Mouse (Mus musculus): Measurements from ENCODE around the gene Serpinc1.
"Not testable (repeated sequence)": the region's sequence is repeated elsewhere in the genome, so short reads cannot be mapped to it uniquely, and the experiment has no call there.

Gene Serpinc1

GRCm38 (mm10) chr1:161025410-161026210 is 47.2 kb downstream of the Serpinc1 start:
- no peak for DNase-seq

DNA sequence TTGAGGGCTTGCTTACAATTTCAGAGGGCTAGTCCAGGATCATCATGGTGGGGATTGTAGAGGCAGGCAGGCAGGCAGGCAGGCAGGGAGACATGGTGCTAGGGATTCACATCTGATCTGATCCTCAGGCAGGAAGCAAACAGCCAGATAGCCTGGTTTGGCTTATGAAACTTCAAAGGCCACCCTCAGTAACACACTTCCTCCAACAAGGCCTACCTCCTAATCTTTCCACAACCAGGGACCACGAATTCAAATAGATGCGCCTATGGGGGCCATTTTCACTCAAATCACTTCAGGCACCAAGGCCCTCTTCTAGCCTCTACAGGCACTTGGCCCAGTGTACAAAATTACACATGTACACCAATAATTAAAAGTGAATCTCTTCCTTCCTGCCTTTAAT is 48.8 kb downstream of the Serpinc1 start:
- no peak for DNase-seq

- not testable (repeated sequence) for DNase-seq
Observed at GRCm38 (mm10) chr1:161028427-161028826, 50.0 kb downstream of the Serpinc1 start.

GRCm38 (mm10) chr1:161030058-161030457 is 51.7 kb downstream of the Serpinc1 start:
- DNase-seq: no peak

GRCm38 (mm10) chr1:161031881-161032280 is 53.5 kb downstream of the Serpinc1 start:
- DNase-seq: no peak

DNA sequence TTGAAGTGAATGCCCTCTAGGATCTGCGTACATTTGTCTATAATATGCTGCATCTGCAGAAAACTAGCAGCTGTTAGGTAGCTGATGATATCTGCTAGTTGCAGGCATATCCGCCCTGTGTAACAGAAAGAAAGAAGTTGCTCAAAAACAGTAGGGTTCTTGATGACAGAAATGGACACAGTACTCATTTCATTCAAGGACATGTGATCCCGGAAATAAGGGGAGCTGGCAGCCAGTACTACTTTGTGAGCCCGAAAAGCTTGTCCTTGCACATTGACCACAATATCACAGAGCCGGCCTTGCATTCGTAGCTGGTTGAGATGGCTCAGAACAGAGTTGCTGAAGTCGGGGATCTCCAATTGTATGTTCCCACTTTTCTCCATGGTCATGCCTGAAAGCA is 54.0 kb downstream of the Serpinc1 start:
- no peak for DNase-seq

DNA sequence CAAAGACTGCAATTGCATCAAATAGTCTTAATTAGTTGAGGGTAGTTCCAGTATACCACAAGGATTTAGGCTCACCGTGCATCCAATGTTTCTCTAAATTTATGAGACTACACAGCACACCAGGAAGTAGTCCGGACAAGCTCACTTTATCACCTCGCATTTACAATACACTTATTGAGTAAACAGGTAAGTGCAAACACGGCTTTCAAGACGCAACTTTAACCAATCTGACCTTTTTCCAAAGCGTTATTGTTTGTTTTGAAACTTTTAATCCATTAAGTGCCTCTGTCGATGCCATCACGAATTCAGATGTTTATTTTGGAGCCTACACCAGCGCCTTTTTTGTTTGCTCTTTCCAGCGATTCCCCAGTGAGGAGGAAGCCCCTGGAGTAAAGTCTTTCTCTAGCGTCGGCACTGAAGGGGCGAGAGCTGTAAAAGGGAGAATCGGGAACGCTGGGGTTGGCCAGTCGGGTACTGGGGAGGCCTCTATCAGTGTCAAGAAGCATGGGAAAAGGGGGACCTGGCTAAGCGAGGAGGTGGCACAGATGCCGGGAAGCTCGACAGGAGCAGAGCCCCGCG is 55.6 kb downstream of the Serpinc1 start:
- no peak for DNase-seq

DNA sequence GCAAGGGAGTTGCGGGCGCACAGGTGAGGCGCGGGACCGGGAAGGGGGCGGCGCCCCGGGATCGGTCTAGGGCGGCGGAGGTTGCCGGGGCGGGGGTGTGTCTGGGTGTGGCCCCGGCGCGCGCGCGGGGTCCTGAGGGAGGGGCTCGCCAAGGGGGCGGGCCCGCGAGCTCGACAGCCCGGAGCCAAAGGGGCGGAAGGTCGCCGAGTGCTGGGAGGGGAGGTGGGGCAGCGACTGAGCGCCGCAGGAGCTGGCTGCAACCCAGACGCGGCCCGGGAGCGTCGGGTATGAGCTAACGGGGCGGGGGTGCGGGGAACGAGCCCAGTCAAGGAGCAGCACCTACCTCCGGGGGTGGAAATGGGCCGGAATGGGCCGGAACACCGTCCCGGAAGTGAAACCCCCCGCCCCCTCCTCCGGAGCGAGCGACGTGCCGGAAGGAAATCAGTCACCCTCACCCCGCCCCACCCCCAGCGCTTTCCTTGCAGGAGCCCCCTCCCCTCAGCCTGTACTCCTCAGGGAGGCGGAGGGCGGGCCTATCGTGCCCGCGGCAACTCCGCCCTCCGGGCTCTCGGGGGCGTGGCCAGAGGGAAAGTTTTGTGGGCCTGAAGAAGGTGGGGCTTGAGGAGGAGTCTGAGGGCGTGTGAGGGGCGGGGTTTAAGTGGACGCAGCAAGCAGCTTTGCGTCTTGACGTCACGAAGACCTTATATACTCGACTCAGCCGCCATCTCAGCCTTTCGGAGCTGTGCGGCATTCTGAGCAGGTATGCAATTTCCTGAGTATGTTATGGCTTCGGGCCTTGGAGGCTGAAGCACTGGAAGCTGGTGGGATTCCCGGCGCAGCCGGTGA is 56.3 kb downstream of the Serpinc1 start, which contains the start of gene Zbtb37:
Zbtb37 (minus strand) TSS at position 415 of the 846 bp plus-strand sequence.
- peak; percentile 99 to 100 for DNase-seq

DNA sequence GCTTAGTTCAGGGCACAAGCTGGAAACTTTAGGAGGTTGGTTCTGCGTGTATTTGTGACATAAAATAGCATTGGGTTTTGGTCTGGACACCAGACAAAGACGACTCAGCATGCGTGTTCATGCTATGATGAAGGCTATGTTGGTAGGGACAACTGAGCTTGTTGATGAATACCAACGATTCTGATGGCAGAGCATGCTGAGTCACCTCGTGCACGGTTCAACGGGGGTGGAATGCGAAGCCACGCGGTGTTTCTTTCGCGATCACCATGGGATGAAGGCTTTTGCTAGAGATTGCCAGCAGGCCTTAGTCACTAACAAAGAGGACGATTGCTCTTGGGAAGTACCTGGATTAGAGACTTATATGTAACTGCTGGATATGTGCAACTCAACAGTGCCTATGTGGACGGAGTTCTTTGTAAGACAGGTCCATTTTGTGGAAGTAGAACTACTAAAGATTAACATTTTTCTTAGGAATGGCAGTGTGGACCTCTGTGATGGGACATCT is 56.9 kb downstream of the Serpinc1 start:
- peak in 1 of 2 experiments; percentile 61 for DNase-seq

GRCm38 (mm10) chr1:161035786-161036404 is 57.5 kb downstream of the Serpinc1 start:
- peak; percentile 60 to 73 for DNase-seq

- peak; percentile 22 to 32 for DNase-seq
Observed at GRCm38 (mm10) chr1:161036411-161036841, 58.0 kb downstream of the Serpinc1 start.

- no peak for DNase-seq
Observed at GRCm38 (mm10) chr1:161037026-161037425, 58.6 kb downstream of the Serpinc1 start.

DNA sequence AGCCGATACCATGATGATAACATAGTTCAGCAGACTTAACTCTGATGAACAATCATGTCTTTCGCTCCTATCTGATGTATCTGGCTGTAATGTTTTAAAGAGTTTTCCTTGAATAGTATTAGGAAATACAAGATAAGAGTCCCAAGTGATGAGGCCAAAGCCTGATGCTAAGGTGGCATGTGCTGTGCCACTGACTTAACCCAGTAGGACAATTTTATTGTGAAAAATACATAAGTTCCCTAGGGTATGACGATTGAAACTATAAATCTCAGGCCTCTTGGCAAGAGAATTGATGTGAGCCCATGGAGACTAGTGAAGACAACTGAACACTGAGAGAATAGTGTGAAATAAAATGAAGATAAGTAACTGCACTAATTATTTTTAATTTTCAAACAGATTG is 59.2 kb downstream of the Serpinc1 start:
- DNase-seq: no peak

DNA sequence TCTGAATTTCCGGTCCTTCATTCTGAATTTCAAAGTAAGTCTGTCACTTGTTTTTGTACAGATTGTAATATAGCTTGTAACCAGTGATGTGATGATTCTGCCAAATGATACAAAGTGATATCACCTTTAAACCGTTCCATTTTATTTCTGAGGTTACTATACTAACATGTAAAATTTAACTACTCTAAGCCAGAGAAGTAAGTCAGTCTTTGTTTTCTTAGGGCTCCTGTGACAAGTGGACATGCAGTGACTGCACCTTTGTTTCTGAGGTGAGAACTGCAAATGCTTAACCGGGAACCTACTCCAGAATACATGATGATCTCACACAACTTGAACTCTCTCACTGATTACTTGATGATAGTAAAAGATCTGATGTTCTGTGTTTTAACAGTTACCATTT is 59.6 kb downstream of the Serpinc1 start:
- no peak for DNase-seq

DNA sequence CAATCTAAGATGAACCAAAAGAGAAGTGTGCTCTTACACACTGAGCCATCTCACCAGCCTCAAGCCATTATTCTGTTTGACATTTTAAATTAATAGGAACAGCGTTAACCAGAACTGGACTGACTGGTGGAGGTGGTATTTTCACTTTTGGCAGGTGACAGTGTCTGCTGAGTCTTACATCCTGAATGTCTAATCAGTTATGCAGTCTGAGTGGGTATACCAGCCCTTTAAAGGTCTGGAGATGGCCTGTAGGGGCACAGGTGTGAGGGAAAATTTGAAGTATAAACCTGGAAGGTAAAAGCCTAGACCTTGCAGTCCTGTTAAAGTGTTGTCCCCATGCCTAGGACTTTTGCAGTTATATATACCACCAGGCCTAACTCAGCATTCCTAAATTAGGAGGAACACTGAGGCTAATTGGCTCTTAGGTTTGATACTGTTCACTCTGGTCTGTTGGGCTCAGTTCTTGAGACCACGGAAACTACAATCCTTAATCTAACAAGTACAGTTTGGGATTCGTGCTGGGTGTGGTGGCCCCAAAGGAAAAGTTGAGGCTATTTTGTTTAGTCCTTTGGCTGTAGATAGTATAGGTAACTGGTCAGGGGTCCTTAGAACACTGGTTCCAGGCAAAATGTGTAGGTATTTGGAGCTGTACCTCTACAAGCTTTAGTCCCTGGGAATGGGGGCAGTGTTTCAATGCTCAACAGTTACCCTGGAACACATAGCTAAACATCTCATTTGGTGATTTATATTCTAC is 60.8 kb downstream of the Serpinc1 start:
- DNase-seq: no peak

DNA sequence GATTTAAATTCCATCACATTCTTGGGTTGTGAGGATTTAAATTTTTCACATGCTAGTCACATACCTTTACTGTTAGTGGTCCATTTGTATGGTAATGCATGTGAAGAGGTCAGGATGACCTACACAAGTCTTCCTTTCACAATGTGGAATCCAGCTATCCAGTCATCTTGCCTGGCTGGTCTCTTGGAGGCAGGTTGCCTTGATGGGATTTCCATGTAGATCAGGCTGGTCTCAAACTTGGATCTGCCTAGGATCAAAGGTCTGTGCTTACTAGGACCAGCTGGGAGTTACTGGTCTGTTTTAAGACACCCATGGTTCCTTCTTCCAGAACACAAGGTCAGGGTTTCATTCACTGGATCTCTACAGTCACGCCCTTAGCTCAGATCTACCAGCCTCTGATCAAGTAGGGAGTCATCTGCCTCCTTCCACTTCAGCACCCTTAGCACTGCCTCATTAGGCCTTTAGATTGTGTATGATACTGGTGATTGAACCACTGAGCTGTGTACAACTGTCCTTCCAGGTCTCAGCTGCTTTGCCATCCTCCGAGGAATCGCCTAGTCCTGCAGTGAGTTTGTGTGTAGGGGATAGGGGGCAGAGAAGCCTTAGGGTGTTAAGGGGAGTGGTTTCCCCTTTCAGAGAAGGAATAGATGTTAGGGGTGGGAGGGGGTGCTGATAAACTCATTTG is 61.5 kb downstream of the Serpinc1 start:
- DNase-seq: peak; percentile 6 to 16

DNA sequence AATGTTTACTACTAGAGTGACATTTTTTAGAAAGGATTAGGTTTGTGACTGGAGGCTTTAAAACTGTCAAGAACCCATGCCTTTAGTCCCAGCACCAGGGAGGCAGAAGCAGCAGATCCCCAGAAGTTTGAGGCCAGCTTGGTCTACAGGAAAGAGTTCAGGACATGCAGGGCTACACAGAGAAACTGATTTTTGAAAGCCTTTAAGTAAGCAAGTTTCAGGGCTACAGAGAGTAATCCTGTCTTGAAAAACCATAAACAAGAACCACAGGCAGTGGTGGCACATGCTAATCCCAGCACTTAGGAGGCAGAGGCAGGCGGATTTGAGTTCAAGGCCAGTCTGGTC is 62.0 kb downstream of the Serpinc1 start:
- DNase-seq: peak in 1 of 2 experiments; percentile 9

DNA sequence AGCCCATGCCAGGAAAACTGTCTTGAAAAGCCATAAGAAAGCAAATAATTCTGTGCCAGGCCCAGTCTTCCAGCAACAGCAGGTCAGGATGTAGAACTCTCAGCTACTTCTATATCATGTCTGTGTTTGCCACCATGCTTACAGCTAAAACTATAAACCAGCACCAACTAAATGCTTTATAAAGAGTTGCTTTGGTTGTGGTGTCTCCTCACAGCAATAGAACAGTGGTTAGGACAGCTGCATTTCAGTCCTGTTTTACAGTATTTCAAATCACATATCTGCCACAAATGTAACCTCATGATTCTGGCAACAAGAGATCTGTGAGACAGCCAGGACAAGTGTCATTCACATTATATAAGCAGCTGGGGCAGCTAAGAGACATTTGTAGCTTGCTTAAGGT is 62.5 kb downstream of the Serpinc1 start:
- no peak for DNase-seq

GRCm38 (mm10) chr1:161041261-161042020 is 63.1 kb downstream of the Serpinc1 start:
- no peak for DNase-seq

DNA sequence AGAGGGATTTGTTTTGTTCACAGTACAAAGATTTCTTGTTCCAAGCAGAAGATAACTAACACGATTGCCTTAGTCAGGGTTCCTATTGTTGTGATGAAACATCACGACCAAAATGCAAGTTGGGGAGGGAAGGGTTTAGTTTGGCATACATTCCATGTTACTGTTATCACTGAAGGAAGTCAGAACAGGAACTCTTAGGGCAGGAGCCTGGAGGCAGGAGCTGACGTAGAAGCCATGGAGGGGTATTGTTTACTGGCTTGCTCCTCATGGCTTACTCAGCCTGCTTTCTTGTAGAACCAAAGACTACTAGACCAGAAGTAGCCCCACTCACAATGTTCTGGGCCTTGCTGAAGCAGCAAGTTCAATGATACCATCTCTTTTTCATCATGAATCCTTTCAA is 68.6 kb downstream of the Serpinc1 start:
- DNase-seq: no peak

Measured in cerebellum, postnatal 10 days (tissue).